Mouse (Mus musculus): ENCODE data around the gene Notch4.
A peak's percentile ranks its signal among the peaks of the same experiment; 100 is the strongest.
"Not testable (repeated sequence)": the region's sequence is repeated elsewhere in the genome, so short reads cannot be mapped to it uniquely, and the experiment has no call there.

The Notch4 gene

DNA sequence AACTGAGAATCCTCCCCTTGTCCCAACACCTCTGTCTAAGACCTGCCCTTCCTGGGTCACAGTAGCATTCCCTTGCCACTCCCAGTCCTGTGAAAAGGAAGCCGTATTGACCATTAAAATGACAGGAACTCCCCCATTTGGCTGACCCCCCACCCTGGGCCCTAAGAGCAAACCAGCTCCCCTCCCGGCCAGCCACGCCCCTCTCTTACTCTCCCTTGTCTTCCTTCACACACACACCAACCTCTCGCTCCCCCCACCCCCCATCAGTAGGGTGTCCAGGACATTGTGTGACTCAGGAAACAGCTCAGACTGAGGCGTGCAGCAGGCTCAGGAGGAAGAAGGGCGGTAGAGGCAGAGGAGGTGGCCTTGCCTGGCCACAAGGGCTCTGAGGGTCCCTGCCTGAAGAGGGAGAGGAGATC lies at the start of gene Notch4:
TSS of gene Notch4 (plus strand) at position 266 of the 419 bp plus-strand sequence.
- DNase-seq (ENCODE audit: extremely low read depth, insufficient read length, low spot score): peak; percentile 38

DNA sequence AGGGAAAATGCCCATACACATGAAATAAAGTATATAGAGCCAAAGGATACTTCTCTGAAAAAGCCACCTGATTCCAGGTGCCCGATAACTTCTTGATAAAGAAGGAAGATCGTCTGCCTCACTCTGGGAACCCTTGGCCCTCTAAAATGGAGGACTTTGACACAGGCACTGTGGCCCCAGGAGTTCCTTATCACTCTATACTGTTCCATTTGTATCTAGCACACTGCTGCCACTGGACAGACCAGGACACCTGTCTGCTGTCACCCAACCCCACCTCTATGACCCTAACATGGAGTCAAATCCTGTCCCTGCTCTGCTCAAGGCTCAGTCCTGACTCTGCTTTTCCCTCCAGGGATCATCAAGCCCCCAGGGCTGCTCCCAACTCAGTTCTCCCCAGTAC lies 47.6 kb upstream of the Notch4 start:
- no peak for DNase-seq (ENCODE audit: extremely low read depth, insufficient read length, low spot score)

GRCm38 (mm10) chr17:34517252-34517651 lies 46.8 kb upstream of the Notch4 start, which contains the start of gene Btnl6:
Gene Btnl6, minus strand, starts transcription at chr17:34517352.
- no peak for DNase-seq (ENCODE audit: extremely low read depth, insufficient read length, low spot score)

DNA sequence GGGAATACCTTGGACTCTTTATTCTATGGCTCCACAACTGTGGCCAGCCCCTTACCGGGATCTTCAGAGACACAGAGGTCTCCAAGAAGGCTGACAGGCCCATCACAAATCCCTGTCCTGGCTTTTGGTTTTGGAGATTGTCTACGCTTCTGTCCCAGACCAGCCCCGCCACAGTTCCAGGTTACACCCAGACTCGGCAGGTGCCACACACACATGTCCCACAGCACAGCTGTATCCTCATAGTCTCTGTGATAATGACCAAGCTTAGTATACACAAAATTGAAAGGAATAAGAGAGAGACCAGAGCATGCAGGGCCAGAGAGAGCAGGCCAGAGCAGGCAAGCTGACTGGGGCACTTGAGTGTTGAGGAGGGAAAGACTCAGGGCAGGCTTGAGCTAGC lies 46.3 kb upstream of the Notch4 start:
- no peak for DNase-seq (ENCODE audit: extremely low read depth, insufficient read length, low spot score)

- DNase-seq (ENCODE audit: extremely low read depth, insufficient read length, low spot score): not testable (repeated sequence)
Measured at GRCm38 (mm10) chr17:34518571-34518970, 45.5 kb upstream of the Notch4 start.

DNA sequence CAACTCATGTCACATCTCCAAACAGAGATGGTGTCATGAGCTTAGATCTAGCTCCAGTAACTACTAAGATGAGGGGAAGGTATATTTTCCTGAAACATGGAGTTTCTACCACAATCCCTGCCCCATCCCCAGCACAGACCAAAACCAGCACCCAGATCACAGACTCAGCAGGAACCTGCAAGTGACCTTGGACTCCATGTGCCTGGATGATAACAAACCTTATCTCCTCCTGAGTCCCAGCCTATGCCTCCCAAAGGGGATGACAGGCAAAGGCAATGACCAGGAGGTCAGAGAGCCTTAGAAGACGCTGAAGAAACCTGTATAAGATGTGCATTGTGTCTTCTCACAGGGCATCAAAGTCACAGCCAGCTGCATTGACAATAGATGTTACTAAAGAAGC lies 45.1 kb upstream of the Notch4 start:
- no peak for DNase-seq (ENCODE audit: extremely low read depth, insufficient read length, low spot score)

DNA sequence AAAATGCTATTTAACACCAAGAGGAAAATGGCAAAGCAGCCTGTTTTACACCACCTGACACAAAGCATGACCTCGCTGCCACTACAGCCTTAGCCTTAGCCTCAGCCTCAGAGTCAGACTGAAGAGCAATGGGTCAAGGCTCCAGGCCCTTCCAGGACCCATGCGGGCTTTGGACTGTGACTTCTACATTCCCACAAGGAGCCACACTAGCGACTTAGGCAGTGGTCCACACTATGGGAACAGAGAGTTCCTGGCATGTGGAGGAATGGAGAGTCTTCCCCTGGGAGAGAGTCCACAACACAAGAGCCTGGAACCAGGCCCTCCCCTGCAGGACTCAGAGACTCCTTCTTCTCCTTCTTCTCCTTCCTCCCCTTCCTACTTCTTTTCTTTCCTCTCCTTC lies 31.4 kb upstream of the Notch4 start:
- DNase-seq (ENCODE audit: extremely low read depth, insufficient read length, low spot score): no peak

GRCm38 (mm10) chr17:34543567-34543966 lies 20.5 kb upstream of the Notch4 start:
- not testable (repeated sequence) for DNase-seq (ENCODE audit: extremely low read depth, insufficient read length, low spot score)

DNA sequence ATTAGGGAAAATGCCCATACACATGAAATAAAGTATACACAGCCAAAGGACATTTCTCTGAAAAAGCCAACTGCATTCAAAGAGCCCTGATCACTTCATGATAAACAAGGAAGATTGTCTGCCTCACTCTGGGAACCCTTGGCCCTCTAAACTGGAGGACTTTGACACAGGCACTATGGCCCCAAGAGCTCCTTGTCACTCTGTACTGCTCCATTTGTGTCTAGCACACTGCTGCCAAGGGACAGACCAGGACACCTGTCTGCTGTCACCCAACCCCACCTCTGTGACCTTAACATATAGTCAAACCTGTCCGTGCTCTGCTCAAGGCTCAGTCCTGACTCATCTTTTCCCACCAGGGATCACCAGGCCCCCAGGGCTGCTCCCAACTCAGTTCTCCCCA lies 17.3 kb upstream of the Notch4 start:
- no peak for DNase-seq (ENCODE audit: extremely low read depth, insufficient read length, low spot score)

DNA sequence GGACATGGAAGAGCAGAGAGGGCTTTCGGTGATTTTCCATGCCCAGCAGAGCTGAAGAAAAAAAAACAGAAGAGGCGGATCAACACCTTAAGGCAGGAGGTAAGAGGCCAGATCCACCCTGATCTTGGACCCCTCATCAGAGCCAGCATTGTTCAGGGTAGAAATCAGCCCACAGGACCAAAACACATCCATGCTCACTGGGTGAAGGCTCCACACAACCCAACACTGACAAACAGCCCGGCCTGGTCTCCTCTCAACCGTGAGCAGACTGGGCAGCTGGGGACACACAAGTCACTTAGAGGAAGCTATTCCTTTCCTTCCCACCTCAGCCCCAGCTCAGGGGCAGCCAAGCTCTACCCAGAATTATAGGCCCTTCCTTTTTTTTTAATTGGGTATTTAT lies 16.5 kb upstream of the Notch4 start:
- DNase-seq (ENCODE audit: extremely low read depth, insufficient read length, low spot score): no peak

- DNase-seq (ENCODE audit: extremely low read depth, insufficient read length, low spot score): no peak
Measured at GRCm38 (mm10) chr17:34549156-34549555, 14.9 kb upstream of the Notch4 start.

DNA sequence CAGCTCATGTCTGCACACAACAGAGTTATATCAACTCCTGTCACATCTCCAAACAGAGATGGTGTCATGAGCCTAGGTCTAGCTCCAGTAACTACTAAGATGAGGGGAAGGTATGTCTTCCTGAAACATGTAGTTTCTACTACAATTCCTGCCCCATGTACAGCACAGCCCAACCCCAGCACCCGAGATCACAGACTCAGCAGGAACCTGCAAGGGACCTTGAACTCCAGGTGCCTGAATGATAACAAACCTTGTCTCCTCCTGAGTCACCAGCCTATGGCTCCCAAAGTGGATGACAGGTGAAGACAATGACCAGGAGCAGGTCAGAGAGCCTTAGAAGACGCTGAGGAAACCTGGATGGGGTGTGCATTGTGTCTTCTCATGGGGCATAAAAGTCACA lies 14.2 kb upstream of the Notch4 start:
- DNase-seq (ENCODE audit: extremely low read depth, insufficient read length, low spot score): no peak

- DNase-seq (ENCODE audit: extremely low read depth, insufficient read length, low spot score): no peak
Measured at GRCm38 (mm10) chr17:34555483-34555882, 8.6 kb upstream of the Notch4 start.

DNA sequence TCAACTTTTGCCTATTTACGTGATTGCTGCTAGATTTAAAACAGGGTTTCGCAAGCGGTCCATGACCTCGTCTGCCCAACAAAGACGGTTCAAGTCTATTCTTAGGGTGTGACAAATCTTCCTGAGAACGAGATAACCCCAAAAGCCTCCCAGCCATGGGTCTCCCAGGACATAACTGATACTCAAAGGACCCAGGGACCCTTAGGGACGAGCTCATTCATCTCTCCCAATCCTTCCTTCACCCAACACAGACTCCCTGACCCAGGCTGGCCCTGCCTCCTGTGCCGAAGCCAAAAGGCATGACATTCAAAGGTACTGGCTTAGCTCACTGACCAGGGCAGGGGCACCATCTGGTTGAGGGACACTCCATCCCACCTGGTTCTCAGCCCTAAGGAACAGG lies 7.7 kb upstream of the Notch4 start:
- DNase-seq (ENCODE audit: extremely low read depth, insufficient read length, low spot score): no peak

GRCm38 (mm10) chr17:34557411-34557810 lies 6.7 kb upstream of the Notch4 start:
- DNase-seq (ENCODE audit: extremely low read depth, insufficient read length, low spot score): no peak

GRCm38 (mm10) chr17:34559116-34559515 lies 5.0 kb upstream of the Notch4 start:
- DNase-seq (ENCODE audit: extremely low read depth, insufficient read length, low spot score): no peak

DNA sequence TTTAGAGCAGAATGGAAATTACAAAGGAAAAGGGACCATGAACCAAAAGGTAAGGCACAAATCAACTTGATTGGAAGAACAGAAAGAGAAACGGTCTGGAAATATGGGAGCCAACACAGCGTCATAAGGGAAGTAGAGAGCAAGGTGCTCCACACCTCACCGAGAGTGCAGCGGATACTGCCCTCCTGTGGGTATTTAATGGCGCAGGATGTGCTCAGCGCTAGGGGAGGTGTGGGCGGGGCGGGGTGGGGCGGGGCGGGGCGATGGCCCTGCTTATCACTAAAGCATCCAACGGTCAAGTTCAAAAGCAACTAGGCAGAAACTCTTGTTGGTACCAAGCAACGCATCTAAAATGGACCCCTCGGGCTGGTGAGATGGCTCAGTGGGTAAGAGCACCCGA lies 4.2 kb upstream of the Notch4 start:
- no peak for DNase-seq (ENCODE audit: extremely low read depth, insufficient read length, low spot score)

DNA sequence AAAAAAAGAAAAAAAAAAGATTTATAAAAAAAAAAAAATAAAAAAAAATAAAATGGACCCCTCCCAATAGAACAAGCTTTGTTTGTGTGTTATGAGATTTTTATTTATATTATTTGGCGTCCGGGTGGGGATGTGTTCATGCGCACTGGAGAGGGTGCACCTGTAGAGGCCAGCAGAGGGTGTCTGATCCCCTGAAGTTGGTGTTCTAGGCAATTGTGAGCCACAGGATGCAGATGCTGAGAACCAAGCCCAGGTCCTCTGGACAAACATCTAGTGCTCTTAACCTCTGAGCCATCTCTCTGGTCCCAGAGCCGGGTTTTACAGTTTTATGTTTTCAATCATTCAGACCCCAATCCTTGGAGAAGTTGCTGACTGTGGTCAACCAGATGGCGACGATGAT lies 3.6 kb upstream of the Notch4 start:
- no peak for DNase-seq (ENCODE audit: extremely low read depth, insufficient read length, low spot score)

DNA sequence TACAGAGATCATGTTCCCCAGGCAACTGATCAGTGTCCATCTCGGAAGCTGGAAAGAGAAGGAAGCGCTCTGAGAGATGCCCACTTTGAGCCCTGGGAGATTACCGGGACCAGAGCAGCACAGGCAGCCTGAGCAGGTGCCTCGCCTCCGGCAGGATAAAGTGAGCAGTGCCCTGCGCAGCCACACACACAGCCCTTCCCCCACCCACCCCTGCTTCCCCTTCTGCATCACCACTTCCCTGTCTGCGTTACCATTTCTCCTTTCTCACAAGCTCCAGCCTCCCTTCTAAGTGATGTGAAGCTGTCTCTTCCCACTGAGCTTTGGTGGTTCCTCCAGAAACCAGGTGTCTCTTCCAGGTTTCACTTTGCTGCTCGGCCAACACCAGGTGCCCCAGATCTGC lies 2.9 kb upstream of the Notch4 start:
- no peak for DNase-seq (ENCODE audit: extremely low read depth, insufficient read length, low spot score)

DNA sequence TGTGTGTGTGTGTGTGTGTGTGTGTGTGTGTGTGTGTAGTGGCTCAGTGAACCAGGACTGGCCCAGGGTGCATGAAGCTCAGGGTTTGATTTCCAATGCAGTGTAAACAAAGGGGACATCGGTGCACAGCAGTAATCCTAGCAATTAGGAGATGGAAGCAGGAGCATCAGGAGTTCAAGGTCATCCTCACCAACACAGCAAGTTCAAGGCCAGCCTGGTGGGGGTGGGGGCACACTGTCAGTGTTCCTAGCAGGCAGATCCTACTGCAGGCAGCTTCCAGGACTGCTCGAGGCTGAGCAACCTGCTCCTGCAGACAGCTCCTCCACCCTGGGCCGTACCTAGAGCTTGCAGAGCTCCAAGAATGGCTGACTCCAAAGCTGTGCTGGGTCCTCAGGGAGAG lies 1.5 kb upstream of the Notch4 start:
- DNase-seq (ENCODE audit: extremely low read depth, insufficient read length, low spot score): no peak

GRCm38 (mm10) chr17:34563354-34563753 lies 714 bp upstream of the Notch4 start:
- DNase-seq (ENCODE audit: extremely low read depth, insufficient read length, low spot score): no peak

DNA sequence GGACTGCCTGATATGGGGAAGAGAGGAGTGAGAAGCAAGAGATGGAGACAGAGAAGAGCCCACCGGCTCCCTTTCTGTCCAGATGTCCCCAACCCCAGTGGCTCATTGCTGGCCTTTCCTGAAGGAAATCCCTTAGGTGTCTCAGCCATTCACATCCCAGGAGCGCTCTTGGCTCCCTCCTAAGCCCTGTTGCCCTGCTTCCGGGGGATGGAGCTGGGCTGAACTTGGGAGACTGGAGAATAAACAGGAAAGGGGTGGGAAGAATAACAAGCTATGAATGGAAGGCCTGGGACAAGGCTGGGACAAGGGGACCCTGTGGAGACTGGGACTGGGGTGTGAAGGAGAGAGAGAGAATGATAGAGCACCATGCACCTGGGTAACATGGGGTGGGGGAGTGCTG lies 728 bp downstream of the Notch4 start:
- DNase-seq (ENCODE audit: extremely low read depth, insufficient read length, low spot score): no peak

DNA sequence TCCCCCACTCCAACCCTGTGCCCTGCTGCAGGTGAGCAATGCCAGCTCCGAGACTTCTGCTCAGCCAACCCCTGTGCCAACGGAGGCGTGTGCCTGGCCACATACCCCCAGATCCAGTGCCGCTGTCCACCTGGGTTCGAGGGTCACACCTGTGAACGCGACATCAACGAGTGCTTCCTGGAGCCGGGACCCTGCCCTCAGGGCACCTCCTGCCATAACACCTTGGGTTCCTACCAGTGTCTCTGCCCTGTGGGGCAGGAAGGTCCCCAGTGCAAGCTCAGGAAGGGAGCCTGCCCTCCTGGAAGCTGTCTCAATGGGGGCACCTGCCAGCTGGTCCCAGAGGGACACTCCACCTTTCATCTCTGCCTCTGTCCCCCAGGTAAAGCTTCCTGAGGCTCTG lies 3.2 kb downstream of the Notch4 start:
- no peak for DNase-seq (ENCODE audit: extremely low read depth, insufficient read length, low spot score)

- DNase-seq (ENCODE audit: extremely low read depth, insufficient read length, low spot score): no peak
Measured at GRCm38 (mm10) chr17:34568421-34568820, 4.4 kb downstream of the Notch4 start.

All from 3134 (cell line).